ENCODE assay signal across 9 mouse cellular contexts in genomic region chr5:73382737-73383646, GRCm38 (mm10). TPM values are rescaled to one million over a fixed set of nuclear protein-coding genes. Genes with fewer than 3 reads are reported as not detected.
DNase-seq lines count a peak whose midpoint lies in the region; ATAC-seq and TF ChIP-seq lines count a peak whose summit lies in the region.
"Had no signal": no experiment of that assay in that cellular context is flagged by ENCODE, and none has a peak within 500 bp of the region (broad histone marks: within the 10 kb centered on the region; RNA-seq: fewer than 3 reads in every experiment).

No protein-coding gene starts in this region.

- no peaks in the 10 kb centered on the region for H3K9me3 ChIP-seq in forebrain, embryonic 10.5 days
- no peaks in the 10 kb centered on the region for H3K9me3 ChIP-seq in forebrain, embryonic 12.5 days

- no peak for TF ChIP-seq POLR2A in spleen, adult 2 months (IDR thresholded peaks at IDR 0.05; ENCODE audit: low read depth, low read length)

- peak; percentile 71 for DNase-seq in forebrain, embryonic 10.5 days (ENCODE audit: extremely low spot score, low spot score)
- DNase-seq in T-cell, adult 2 months (ENCODE audit: low spot score) = peak; percentile 59
- peak; percentile 64 to 79 for DNase-seq in cerebellum, postnatal 25 days
- peak; percentile 36 to 59 for DNase-seq in gastrocnemius, postnatal 4 days (ENCODE audit: low spot score in 2 of 2)
- DNase-seq in kidney, postnatal 14 days = peak; percentile 75
- DNase-seq in lung, postnatal 36 days = peak; percentile 78
- DNase-seq in spleen, adult 2 months (ENCODE audit: low read depth in 1 of 2, low spot score in 2 of 2) = peak; percentile 19 to 46

- H3K27ac ChIP-seq in forebrain, embryonic 10.5 days = no peak overlapping the region
- H3K27ac ChIP-seq in forebrain, embryonic 12.5 days = no peak overlapping the region
- H3K27ac ChIP-seq in spleen, adult 2 months (ENCODE audit: insufficient read depth, low read length) = no peak overlapping the region

- H3K27me3 ChIP-seq in forebrain, embryonic 10.5 days (ENCODE audit: poor library complexity, severe bottlenecking) = peaks cover 10% of the 10 kb centered on the region
- peaks cover 13% of the 10 kb centered on the region for H3K27me3 ChIP-seq in forebrain, embryonic 12.5 days
- no peaks in the 10 kb centered on the region for H3K27me3 ChIP-seq in spleen, adult 2 months (ENCODE audit: control insufficient read depth, insufficient read depth, low read length)

- WGBS in forebrain, embryonic 10.5 days = 32% methylated on average over 3 of the region's 3 CpGs
- 31% methylated on average over 3 of the region's 3 CpGs for WGBS in forebrain, embryonic 12.5 days
- WGBS in spleen, adult 2 months = 24% methylated on average over 3 of the region's 3 CpGs

- H3K4me1 ChIP-seq in forebrain, embryonic 10.5 days = peaks cover 8% of the 10 kb centered on the region
- H3K4me1 ChIP-seq in forebrain, embryonic 12.5 days = no peaks in the 10 kb centered on the region; the same call in 1 of the 2 replicates
- H3K4me1 ChIP-seq in spleen, adult 2 months (ENCODE audit: control insufficient read depth, insufficient read depth, insufficient read length) = no peaks in the 10 kb centered on the region

- no peak for ATAC-seq in forebrain, embryonic 12.5 days (ENCODE audit: low FRiP score)

- no peak for TF ChIP-seq CTCF in spleen, adult 2 months (IDR thresholded peaks at IDR 0.05; ENCODE audit: extremely low read depth, insufficient read depth, insufficient read length, insufficient replicate concordance)

- no peak overlapping the region for H3K4me2 ChIP-seq in forebrain, embryonic 12.5 days

- no peaks in the 10 kb centered on the region for H3K36me3 ChIP-seq in forebrain, embryonic 10.5 days (replicated peaks)
- no peaks in the 10 kb centered on the region for H3K36me3 ChIP-seq in forebrain, embryonic 12.5 days (replicated peaks)
- no peaks in the 10 kb centered on the region for H3K36me3 ChIP-seq in spleen, adult 2 months (ENCODE audit: control insufficient read depth, insufficient read depth, low read length)

- H3K9ac ChIP-seq in forebrain, embryonic 12.5 days = no peak overlapping the region

- no peak overlapping the region for H3K4me3 ChIP-seq in forebrain, embryonic 10.5 days
- H3K4me3 ChIP-seq in forebrain, embryonic 12.5 days (replicated peaks) = no peak overlapping the region
- H3K4me3 ChIP-seq in spleen, adult 2 months (ENCODE audit: extremely low read depth, insufficient read depth, insufficient read length) = no peak overlapping the region

RNA-seq across cellular contexts. Expression of gene Cwh43, which starts 22.9 kb away (rescaled TPM):
- polyA plus RNA-seq in forebrain, embryonic 10.5 days (2016; fragmentation: Nextera tagmentation; extraction: Ambion mirVana) = not detected in 2 replicates
- 0.08 TPM in 2 replicates for polyA plus RNA-seq in forebrain, embryonic 12.5 days (2016; fragmentation: Nextera tagmentation; extraction: Ambion mirVana)
- total RNA-seq in gastrocnemius, postnatal 4 days (2021) = under 1 TPM in 1 of 2 experiments, not detected in 1; 0.18 TPM
- not detected in 2 replicates for polyA plus RNA-seq in spleen, adult 2 months (2012; rRNA removed)
- polyA plus RNA-seq: C2C12 had no signal

RNA-seq across cellular contexts. Expression of gene Ociad2, which starts 42.2 kb away (rescaled TPM):
- polyA plus RNA-seq in forebrain, embryonic 10.5 days (2016; fragmentation: Nextera tagmentation; extraction: Ambion mirVana) = 8.7 and 9.8 TPM in 2 replicates
- polyA plus RNA-seq in forebrain, embryonic 12.5 days (2016; fragmentation: Nextera tagmentation; extraction: Ambion mirVana) = 11.9 and 12.1 TPM in 2 replicates
- total RNA-seq in gastrocnemius, postnatal 4 days (2021) = 10 to 100 TPM; 12.6 to 14.0 TPM
- polyA plus RNA-seq in spleen, adult 2 months (2012; rRNA removed) = 0.05 and 0.14 TPM in 2 replicates
